Mouse (Mus musculus) fat pad, adult 2 months (tissue): Measurements from ENCODE around the gene Shf.

ENCODE experiments used
- DNase-seq: peaks from one replicate; pipeline ENCODE4 v3.0.0-alpha.2; 2011; ENCODE audit warnings: low read depth, low spot score; ENCODE audit errors: extremely low read depth

The Shf gene

DNA sequence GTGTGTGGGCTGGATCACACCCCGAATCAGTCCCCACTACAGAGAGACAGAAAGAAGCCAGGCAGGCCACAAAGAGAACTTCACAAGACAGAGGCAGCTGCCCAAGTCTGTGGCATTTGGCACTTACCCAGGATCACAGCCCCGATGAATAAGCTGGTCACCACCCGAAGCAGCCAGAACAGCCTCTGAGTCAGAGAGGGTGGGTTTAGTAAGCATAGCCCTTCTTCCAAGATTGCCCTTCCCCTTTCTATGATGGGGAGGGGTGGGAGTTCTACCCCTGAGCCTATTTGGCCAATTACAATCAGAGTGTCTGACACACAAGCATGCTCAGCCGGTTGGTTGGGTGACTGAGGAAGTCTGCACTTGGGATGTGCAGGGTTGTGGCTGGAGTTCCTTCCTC, 62.8 kb downstream of the Shf start:
- no peak for DNase-seq

DNA sequence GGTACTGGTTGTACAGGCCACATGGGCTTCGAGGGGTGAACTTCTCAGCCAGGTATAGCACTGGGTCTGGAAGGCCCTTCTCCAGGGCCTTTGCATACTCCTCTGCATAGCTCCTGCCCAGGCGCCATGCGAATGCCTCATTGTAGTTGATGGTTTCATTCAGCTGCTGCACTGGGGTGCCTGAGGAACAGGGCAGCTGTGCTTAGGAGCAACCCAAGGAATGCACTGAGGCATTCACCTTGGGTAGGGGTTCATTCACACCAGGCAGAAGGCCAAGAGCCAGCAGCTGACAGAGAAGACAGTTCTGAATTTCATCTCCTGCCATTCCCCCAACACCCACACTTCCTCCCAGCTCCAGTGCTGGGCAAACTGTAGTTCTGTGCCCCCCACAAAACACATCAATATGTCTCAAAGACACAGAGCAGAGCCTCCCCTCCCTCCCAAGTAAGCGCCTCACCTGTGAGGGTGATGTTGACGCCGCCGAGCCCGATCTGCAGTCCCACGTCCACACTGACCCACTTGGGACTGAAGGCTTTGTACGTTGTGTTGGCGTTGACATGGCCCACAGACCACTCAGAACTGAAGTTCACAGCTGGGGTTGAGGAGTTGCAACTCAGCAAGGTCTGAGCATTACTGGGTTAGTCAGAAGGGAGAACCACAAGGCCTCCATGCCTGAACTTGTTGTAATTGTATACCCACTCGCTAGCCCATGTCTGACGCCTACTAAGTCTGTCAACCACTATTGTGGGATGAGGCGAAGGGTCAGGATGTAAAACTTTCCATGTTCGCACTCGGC, 63.7 kb downstream of the Shf start:
- no peak for DNase-seq

DNA sequence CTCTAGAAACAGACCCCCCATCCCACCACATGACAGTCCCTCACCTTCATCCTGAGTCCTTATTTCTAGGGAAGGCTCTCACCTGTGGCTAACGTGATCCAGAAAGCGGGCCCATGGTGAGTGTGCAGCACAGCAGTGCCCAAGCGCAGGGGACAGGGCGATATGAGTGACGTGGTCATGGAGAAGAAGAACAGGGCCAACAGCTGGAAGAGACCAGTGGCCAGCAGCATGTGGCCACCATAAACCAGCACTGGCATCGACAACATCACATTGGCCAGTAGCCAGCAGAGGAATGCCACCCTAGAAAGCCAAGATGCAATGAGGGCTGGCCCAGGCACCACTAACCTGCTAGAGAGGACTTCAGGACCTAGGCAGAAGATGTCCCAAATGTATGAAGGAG, 64.4 kb downstream of the Shf start:
- DNase-seq = no peak

DNA sequence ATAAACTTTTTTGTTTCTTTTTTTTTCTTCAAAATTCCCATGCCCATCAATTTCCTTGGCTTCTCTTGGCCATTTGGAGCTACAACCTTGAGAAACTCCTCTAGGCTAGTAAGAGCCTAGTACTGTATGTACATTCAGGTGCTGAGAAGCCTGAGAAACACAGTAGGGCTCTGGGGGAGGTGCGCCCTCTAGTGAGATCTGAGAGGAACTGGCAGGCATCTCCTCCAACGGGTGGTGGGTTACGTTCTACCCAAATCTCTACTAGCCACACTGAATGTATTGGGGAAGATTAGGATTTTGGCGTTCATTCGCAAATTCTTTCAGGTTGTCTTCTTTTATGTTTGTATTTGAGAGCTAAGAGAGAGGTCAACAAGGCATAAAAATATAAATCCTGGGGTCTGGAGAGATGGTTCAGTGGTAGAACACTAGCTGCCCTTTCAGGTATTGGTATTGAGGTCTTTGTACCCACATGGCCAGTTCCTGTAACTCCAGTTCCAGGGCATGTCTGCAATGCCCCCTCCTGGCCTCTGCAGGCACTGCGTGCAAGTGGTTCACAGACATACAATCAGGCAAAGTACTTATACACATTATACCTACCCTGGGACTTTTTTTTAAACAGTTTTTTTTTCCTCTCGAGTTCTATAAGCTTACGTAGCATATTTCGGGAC, 66.3 kb downstream of the Shf start:
- DNase-seq = no peak

DNA sequence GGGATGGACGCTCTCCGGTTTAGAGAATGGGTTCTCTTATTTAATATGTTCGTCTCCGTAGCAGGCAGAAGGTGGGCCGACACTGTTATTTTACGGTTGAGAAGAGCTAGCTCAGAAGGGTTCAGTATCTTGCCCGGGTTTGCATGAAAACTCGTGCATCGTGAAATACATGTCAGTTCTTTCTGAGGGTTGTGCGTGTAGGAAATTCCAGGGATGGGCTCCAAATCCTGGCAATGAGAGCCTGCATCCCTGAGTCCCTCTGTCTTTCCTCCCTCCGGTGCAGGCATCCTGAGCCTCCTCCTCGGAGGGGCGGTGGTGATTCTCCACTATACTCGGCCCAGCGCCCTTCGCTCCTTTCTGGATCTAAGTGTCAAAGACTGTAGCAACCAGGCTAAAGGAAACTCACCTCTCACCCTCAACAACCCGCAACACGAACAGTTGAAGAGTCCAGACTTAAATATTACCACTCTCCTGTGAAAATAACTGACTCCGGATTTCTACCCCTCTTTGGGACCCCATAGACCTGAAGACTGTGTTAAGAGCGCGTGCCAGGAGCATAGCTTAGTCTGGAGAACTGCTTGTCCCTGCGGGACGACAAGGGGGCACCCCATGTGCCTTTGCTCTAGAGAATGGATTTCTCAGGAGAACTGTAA, 66.9 kb downstream of the Shf start:
- no peak for DNase-seq

DNA sequence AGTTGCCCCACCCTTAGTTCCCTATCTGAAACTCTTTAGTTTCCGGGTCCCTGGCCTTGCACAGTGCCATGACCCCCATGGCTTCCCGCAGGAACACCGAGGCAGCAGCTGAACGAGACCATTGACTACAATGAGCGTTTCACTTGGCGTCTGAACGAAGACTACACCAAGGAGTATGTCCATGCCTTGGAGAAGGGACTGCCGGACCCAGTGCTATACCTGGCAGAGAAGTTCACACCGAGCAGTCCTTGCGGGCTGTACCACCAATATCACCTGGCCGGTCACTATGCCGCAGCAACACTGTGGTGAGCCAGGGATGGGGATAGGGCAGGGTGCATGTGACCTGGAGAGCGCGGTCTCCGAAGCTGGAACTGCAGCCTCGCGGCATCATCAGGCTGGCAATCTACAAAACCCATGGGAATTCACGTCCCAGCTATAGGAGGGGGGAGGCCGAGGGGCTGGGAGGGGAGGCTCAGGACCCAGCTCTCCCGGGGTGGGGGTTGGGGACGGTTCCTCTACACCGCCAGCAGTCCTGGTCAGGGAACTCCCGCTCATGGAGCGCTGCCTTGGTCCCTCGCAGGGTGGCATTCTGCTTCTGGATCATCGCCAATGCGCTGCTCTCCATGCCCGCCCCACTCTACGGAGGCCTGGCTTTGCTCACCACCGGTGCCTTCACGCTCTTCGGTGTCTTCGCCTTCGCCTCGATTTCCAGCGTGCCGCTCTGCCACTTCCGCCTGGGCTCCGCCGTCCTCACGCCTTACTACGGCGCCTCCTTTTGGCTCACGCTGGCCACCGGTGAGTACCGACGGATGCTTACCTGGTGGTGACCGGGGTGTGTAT, 67.7 kb downstream of the Shf start:
- no peak for DNase-seq

DNA sequence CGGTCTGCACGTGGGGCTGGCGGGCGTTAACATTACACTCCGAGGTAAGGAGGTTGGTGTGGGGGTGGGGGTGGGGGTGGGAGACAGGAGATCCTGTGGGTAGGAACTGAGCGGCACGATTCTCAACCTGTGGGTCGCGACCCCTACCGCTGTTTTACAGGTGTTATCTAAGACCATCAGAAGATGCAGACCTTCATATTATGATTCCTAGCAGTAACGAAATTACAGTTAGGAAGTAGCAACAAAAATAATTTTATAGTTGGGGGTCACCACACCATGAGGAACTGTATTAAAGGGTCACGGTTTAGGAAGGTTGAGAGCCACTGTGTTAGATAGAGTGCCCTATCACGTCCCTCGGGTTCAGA, 68.3 kb downstream of the Shf start:
- DNase-seq = no peak

DNA sequence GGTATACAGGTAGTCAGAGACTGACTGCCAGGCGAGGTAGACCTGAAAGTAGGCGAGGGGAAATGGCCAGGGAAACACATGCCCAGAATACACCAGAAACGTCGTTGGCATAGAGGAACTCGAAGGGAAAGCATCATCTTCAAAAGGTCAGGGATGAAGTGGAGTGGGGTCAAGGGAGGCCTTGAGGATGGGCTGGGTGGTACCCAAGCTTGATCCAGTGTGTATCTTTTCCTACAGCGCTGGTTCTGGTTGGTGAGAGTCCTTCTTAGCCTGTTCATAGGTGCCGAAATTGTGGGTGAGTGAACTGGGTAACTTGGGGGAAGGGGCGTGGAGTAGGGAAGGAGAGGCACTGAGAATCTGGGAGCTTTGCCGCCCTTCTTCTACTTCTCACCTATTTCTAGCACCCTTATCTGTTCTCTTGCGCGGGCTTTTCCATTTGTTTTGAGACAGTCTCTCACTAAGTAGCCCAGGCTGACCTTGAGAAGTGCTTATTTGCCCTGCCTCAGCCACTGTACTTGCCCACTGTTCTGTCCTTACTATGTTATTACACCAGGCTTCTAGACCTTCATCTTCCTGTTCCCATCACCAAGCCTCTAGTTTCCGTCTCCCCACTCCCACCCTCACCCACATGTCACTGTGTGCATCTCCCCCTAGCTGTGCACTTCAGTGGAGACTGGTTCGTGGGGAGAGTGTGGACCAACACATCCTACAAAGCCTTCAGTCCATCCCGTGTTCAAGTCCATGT, 68.9 kb downstream of the Shf start:
- DNase-seq = no peak
